Mouse (Mus musculus): ENCODE measurements around the gene Gm3250. TPM values are rescaled to one million over a fixed set of nuclear protein-coding genes. Genes with fewer than 3 reads are reported as not detected.

Gene Gm3250
- polyA plus RNA-seq, 1 experiment from 2014 or later = not detected

Other genes starting within 250 kb of the Gm3250 start
- 127 and 138 TPM in 2 replicates for gene Pttg1ip, start 200.8 kb downstream of the Gm3250 start, polyA plus RNA-seq (2015; fragmentation: Nextera tagmentation; extraction: Ambion mirVana)
- gene Sumo3, start 176.4 kb downstream of the Gm3250 start, polyA plus RNA-seq (2015; fragmentation: Nextera tagmentation; extraction: Ambion mirVana) = 344 and 348 TPM in 2 replicates
- gene Gm49325, start 176.3 kb downstream of the Gm3250 start, polyA plus RNA-seq (2015; fragmentation: Nextera tagmentation; extraction: Ambion mirVana) = 2.0 and 2.4 TPM in 2 replicates
- 66.6 and 69.5 TPM in 2 replicates for gene Ube2g2, start 160.3 kb downstream of the Gm3250 start, polyA plus RNA-seq (2015; fragmentation: Nextera tagmentation; extraction: Ambion mirVana)
- gene Tspear, start 96.0 kb downstream of the Gm3250 start, polyA plus RNA-seq (2015; fragmentation: Nextera tagmentation; extraction: Ambion mirVana) = 0.25 and 0.38 TPM in 2 replicates
- not detected in 2 replicates for gene Gm19402, start 91.8 kb downstream of the Gm3250 start, polyA plus RNA-seq (2015; fragmentation: Nextera tagmentation; extraction: Ambion mirVana)
- not detected in 2 replicates for gene Gm9508, start 85.3 kb downstream of the Gm3250 start, polyA plus RNA-seq (2015; fragmentation: Nextera tagmentation; extraction: Ambion mirVana)
- not detected in 2 replicates for gene Gm10272, start 75.9 kb downstream of the Gm3250 start, polyA plus RNA-seq (2015; fragmentation: Nextera tagmentation; extraction: Ambion mirVana)
- gene Gm10024, start 71.1 kb downstream of the Gm3250 start, polyA plus RNA-seq (2015; fragmentation: Nextera tagmentation; extraction: Ambion mirVana) = not detected in 2 replicates
- not detected in 2 replicates for gene Gm10142, start 66.7 kb downstream of the Gm3250 start, polyA plus RNA-seq (2015; fragmentation: Nextera tagmentation; extraction: Ambion mirVana)
- not detected in 2 replicates for gene Krtap12-1, start 61.9 kb downstream of the Gm3250 start, polyA plus RNA-seq (2015; fragmentation: Nextera tagmentation; extraction: Ambion mirVana)
- not detected in 2 replicates for gene Gm10100, start 56.1 kb downstream of the Gm3250 start, polyA plus RNA-seq (2015; fragmentation: Nextera tagmentation; extraction: Ambion mirVana)
- not detected in 2 replicates for gene Gm18596, start 39.9 kb downstream of the Gm3250 start, polyA plus RNA-seq (2015; fragmentation: Nextera tagmentation; extraction: Ambion mirVana)
- gene Gm9736, start 31.2 kb downstream of the Gm3250 start, polyA plus RNA-seq (2015; fragmentation: Nextera tagmentation; extraction: Ambion mirVana) = not detected in 2 replicates
- not detected in 2 replicates for gene Gm3233, start 22.9 kb downstream of the Gm3250 start, polyA plus RNA-seq (2015; fragmentation: Nextera tagmentation; extraction: Ambion mirVana)
- not detected in 2 replicates for gene Gm3238, start 11.2 kb downstream of the Gm3250 start, polyA plus RNA-seq (2015; fragmentation: Nextera tagmentation; extraction: Ambion mirVana)
- not detected in 2 replicates for gene Gm7138, start 5.6 kb downstream of the Gm3250 start, polyA plus RNA-seq (2015; fragmentation: Nextera tagmentation; extraction: Ambion mirVana)
- not detected in 2 replicates for gene Gm7137, start 5.7 kb upstream of the Gm3250 start, polyA plus RNA-seq (2015; fragmentation: Nextera tagmentation; extraction: Ambion mirVana)
- gene Gm9639, start 12.5 kb upstream of the Gm3250 start, polyA plus RNA-seq (2015; fragmentation: Nextera tagmentation; extraction: Ambion mirVana) = not detected in 2 replicates
- gene Gm19668, start 16.6 kb upstream of the Gm3250 start, polyA plus RNA-seq (2015; fragmentation: Nextera tagmentation; extraction: Ambion mirVana) = not detected in 2 replicates
- gene Gm9507, start 29.3 kb upstream of the Gm3250 start, polyA plus RNA-seq (2015; fragmentation: Nextera tagmentation; extraction: Ambion mirVana) = not detected in 2 replicates
- gene Gm2696, start 32.1 kb upstream of the Gm3250 start, polyA plus RNA-seq (2015; fragmentation: Nextera tagmentation; extraction: Ambion mirVana) = not detected in 2 replicates
- gene Krtap10-4, start 44.6 kb upstream of the Gm3250 start, polyA plus RNA-seq (2015; fragmentation: Nextera tagmentation; extraction: Ambion mirVana) = not detected in 2 replicates
- not detected in 2 replicates for gene Krtap10-10, start 53.4 kb upstream of the Gm3250 start, polyA plus RNA-seq (2015; fragmentation: Nextera tagmentation; extraction: Ambion mirVana)
- gene Gm36176, start 64.3 kb upstream of the Gm3250 start, polyA plus RNA-seq (2015; fragmentation: Nextera tagmentation; extraction: Ambion mirVana) = not detected in 2 replicates
- not detected in 2 replicates for gene Gm10318, start 70.3 kb upstream of the Gm3250 start, polyA plus RNA-seq (2015; fragmentation: Nextera tagmentation; extraction: Ambion mirVana)
- gene Gm3285, start 79.4 kb upstream of the Gm3250 start, polyA plus RNA-seq (2015; fragmentation: Nextera tagmentation; extraction: Ambion mirVana) = not detected in 2 replicates
- 3.5 and 4.7 TPM in 2 replicates for gene Lrrc3, start 120.0 kb upstream of the Gm3250 start, polyA plus RNA-seq (2015; fragmentation: Nextera tagmentation; extraction: Ambion mirVana)
- 1.1 and 1.4 TPM in 2 replicates for gene Trpm2, start 188.0 kb upstream of the Gm3250 start, polyA plus RNA-seq (2015; fragmentation: Nextera tagmentation; extraction: Ambion mirVana)
- gene 1810043G02Rik, start 196.0 kb upstream of the Gm3250 start, polyA plus RNA-seq (2015; fragmentation: Nextera tagmentation; extraction: Ambion mirVana) = 19.9 and 22.6 TPM in 2 replicates
- gene Pfkl, start 227.5 kb upstream of the Gm3250 start, polyA plus RNA-seq (2015; fragmentation: Nextera tagmentation; extraction: Ambion mirVana) = 158 and 164 TPM in 2 replicates